Mouse (Mus musculus): ENCODE measurements around the gene Hbq1b.

Hbq1b gene

GRCm38 (mm10) chr11:32298532-32298918 lies 11.8 kb downstream of the Hbq1b start:
- in situ Hi-C loops (cut with MboI, MseI): loop anchor here in 1 of 2 experiments (10.0 kb wide), 1 partner anchor 1024 kb away; no protein-coding TSS in a partner anchor

- in situ Hi-C loops (cut with MboI, MseI): loop anchor here in 1 of 2 experiments (10.0 kb wide), 1 partner anchor 1025 kb away; no protein-coding TSS in a partner anchor
Observed at GRCm38 (mm10) chr11:32299865-32300264, 13.1 kb downstream of the Hbq1b start, which contains the start of gene Hbq1a. TSS of gene Hbq1a (plus strand) at chr11:32300069.

GRCm38 (mm10) chr11:32300279-32301267 lies 13.8 kb downstream of the Hbq1b start:
- in situ Hi-C loops (cut with MboI, MseI): no loop called here

GRCm38 (mm10) chr11:32301506-32301905 lies 14.7 kb downstream of the Hbq1b start:
- in situ Hi-C loops (cut with MboI, MseI): no loop called here

- in situ Hi-C loops (cut with MboI, MseI): no loop called here
Observed at GRCm38 (mm10) chr11:32302824-32303419, 16.2 kb downstream of the Hbq1b start.

- in situ Hi-C loops (cut with MboI, MseI): no loop called here
Observed at GRCm38 (mm10) chr11:32303455-32303854, 16.7 kb downstream of the Hbq1b start.

- in situ Hi-C loops (cut with MboI, MseI): no loop called here
Observed at GRCm38 (mm10) chr11:32307006-32307405, 20.2 kb downstream of the Hbq1b start.

GRCm38 (mm10) chr11:32309446-32309845 lies 22.7 kb downstream of the Hbq1b start:
- in situ Hi-C loops (cut with MboI, MseI): no loop called here

- in situ Hi-C loops (cut with MboI, MseI): no loop called here
Observed at GRCm38 (mm10) chr11:32309928-32310327, 23.2 kb downstream of the Hbq1b start.

- in situ Hi-C loops (cut with MboI, MseI): loop anchor here in 1 of 2 experiments (5.0 kb wide), 1 partner anchor 99 kb away; no protein-coding TSS in a partner anchor
Observed at GRCm38 (mm10) chr11:32316009-32316408, 29.2 kb downstream of the Hbq1b start.

GRCm38 (mm10) chr11:32320507-32321195 lies 33.9 kb downstream of the Hbq1b start:
- in situ Hi-C loops (cut with MboI, MseI): no loop called here

GRCm38 (mm10) chr11:32321196-32321565 lies 34.4 kb downstream of the Hbq1b start:
- in situ Hi-C loops (cut with MboI, MseI): no loop called here

GRCm38 (mm10) chr11:32324609-32325008 lies 37.8 kb downstream of the Hbq1b start:
- in situ Hi-C loops (cut with MboI, MseI): no loop called here

- in situ Hi-C loops (cut with MboI, MseI): no loop called here
Observed at GRCm38 (mm10) chr11:32331075-32331474, 44.3 kb downstream of the Hbq1b start.

GRCm38 (mm10) chr11:32331861-32332260 lies 45.1 kb downstream of the Hbq1b start:
- in situ Hi-C loops (cut with MboI, MseI): no loop called here

- in situ Hi-C loops (cut with MboI, MseI): no loop called here
Observed at GRCm38 (mm10) chr11:32333235-32333634, 46.5 kb downstream of the Hbq1b start.

- in situ Hi-C loops (cut with MboI, MseI): no loop called here
Observed at GRCm38 (mm10) chr11:32336435-32336907, 49.7 kb downstream of the Hbq1b start.

All from T-helper 17 cell (primary cell).